Mouse (Mus musculus): ENCODE measurements at regions not wholly inside any gene's neighbourhood (a gene's known extent, or its start where the extent isn't known, plus 50 kb on each side); places are given as distances from the start of the nearest gene placed in this dataset.
"Not testable (repeated sequence)": the region's sequence is repeated elsewhere in the genome, so short reads cannot be mapped to it uniquely, and the experiment has no call there.

GRCm38 (mm10) chr1:83835965-83836364 is 428.0 kb upstream of the Sphkap start:
- no peak for DNase-seq (ENCODE audit: low spot score in 2 of 2)

- no peak for DNase-seq (ENCODE audit: low spot score in 2 of 2)
Observed at GRCm38 (mm10) chr1:83832946-83833345, 424.9 kb upstream of the Sphkap start.

GRCm38 (mm10) chr1:83831900-83832535 is 424.0 kb upstream of the Sphkap start:
- no peak for DNase-seq (ENCODE audit: low spot score in 2 of 2)

GRCm38 (mm10) chr1:83830025-83830645 is 422.1 kb upstream of the Sphkap start:
- DNase-seq (ENCODE audit: low spot score in 2 of 2) = no peak

GRCm38 (mm10) chr1:83811162-83811561 is 403.2 kb upstream of the Sphkap start:
- not testable (repeated sequence) for DNase-seq (ENCODE audit: low spot score in 2 of 2)

GRCm38 (mm10) chr1:83808432-83808831 is 400.4 kb upstream of the Sphkap start:
- DNase-seq (ENCODE audit: low spot score in 2 of 2) = no peak

GRCm38 (mm10) chr1:83803345-83804041 is 395.5 kb upstream of the Sphkap start:
- no peak for DNase-seq (ENCODE audit: low spot score in 2 of 2)

GRCm38 (mm10) chr1:83801759-83802158 is 393.8 kb upstream of the Sphkap start:
- DNase-seq (ENCODE audit: low spot score in 2 of 2) = no peak

GRCm38 (mm10) chr1:83796961-83797891 is 389.2 kb upstream of the Sphkap start:
- DNase-seq (ENCODE audit: low spot score in 2 of 2) = no peak

GRCm38 (mm10) chr1:83777151-83777550 is 369.2 kb upstream of the Sphkap start:
- no peak for DNase-seq (ENCODE audit: low spot score in 2 of 2)

- no peak for DNase-seq (ENCODE audit: low spot score in 2 of 2)
Observed at GRCm38 (mm10) chr1:83771160-83771559, 363.2 kb upstream of the Sphkap start.

- DNase-seq (ENCODE audit: low spot score in 2 of 2) = no peak
Observed at GRCm38 (mm10) chr1:83761499-83761898, 353.5 kb upstream of the Sphkap start.

GRCm38 (mm10) chr1:83756866-83757265 is 348.9 kb upstream of the Sphkap start:
- DNase-seq (ENCODE audit: low spot score in 2 of 2) = no peak

- no peak for DNase-seq (ENCODE audit: low spot score in 2 of 2)
Observed at GRCm38 (mm10) chr1:83755336-83755735, 347.3 kb upstream of the Sphkap start.

GRCm38 (mm10) chr1:83752976-83753375 is 345.0 kb upstream of the Sphkap start:
- DNase-seq (ENCODE audit: low spot score in 2 of 2) = no peak

GRCm38 (mm10) chr1:83748974-83749373 is 341.0 kb upstream of the Sphkap start:
- no peak for DNase-seq (ENCODE audit: low spot score in 2 of 2)

GRCm38 (mm10) chr1:83748061-83748460 is 340.1 kb upstream of the Sphkap start:
- no peak for DNase-seq (ENCODE audit: low spot score in 2 of 2)

GRCm38 (mm10) chr1:83747412-83747811 is 339.4 kb upstream of the Sphkap start:
- no peak for DNase-seq (ENCODE audit: low spot score in 2 of 2)

GRCm38 (mm10) chr1:83746036-83746435 is 338.0 kb upstream of the Sphkap start:
- peak; percentile 53 to 59 for DNase-seq (ENCODE audit: low spot score in 2 of 2)

- peak; percentile 37 to 39 for DNase-seq (ENCODE audit: low spot score in 2 of 2)
Observed at GRCm38 (mm10) chr1:83736428-83737117, 328.6 kb upstream of the Sphkap start.

GRCm38 (mm10) chr1:83731682-83732081 is 323.7 kb upstream of the Sphkap start:
- DNase-seq (ENCODE audit: low spot score in 2 of 2) = no peak
